Mouse (Mus musculus): Measurements from ENCODE around the gene Ccdc163. TPM values are rescaled to one million over a fixed set of nuclear protein-coding genes. Genes with fewer than 3 reads are reported as not detected.
A peak's percentile ranks its signal among the peaks of the same experiment; 100 is the strongest.

Ccdc163 gene
- total RNA-seq, 1 experiment: 21.9 TPM

DNA sequence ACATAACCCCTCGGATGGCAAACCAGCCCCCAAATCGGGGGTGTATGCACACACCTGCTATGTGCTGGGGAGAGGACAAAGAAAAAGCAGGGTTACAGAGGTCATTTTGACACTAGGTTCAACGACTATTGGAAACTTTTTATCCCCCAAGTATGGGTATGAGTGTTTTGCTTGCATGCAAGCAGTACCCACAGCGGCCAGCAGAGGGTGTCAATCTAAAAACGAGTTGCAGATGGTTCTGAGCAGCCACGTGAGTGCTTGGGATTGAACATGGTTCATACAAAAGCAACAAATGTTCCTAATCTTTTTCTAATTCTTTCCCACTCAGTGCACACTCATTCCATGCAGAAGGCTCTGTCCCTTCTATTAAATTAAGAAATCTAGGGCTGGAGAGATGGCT is 4.5 kb upstream of the Ccdc163 start:
- TF ChIP-seq ZC3H11A (IDR thresholded peaks at IDR 0.05; ENCODE audit: borderline replicate concordance, low read depth, low read length): no peak
- peaks cover 10% of the 10 kb centered on the region for H3K36me3 ChIP-seq (ENCODE audit: control insufficient read depth, insufficient read depth, low read length, poor library complexity, severe bottlenecking)
- H3K9ac ChIP-seq (ENCODE audit: insufficient read depth, low read depth, low read length, poor library complexity, severe bottlenecking): no peak overlapping the region
- peak; percentile 85 for DNase-seq (ENCODE audit: low read depth, low spot score)
- H3K27ac ChIP-seq (ENCODE audit: insufficient read depth, low read depth, low read length, poor library complexity, severe bottlenecking): no peak overlapping the region
- no peaks in the 10 kb centered on the region for H3K9me3 ChIP-seq (ENCODE audit: control insufficient read depth, insufficient read depth, low read depth, low read length)
- no peaks in the 10 kb centered on the region for H3K4me1 ChIP-seq (ENCODE audit: control insufficient read depth in 2 of 2, insufficient read depth in 2 of 2, low read length in 2 of 2, poor library complexity in 1 of 2)
- no peak overlapping the region for H3K4me3 ChIP-seq (ENCODE audit: insufficient read depth in 1 of 2, low read depth in 1 of 2, low read length in 2 of 2, poor library complexity in 1 of 2, severe bottlenecking in 1 of 2)
- in situ Hi-C loops (cut with MboI; ENCODE audit: low sequenced_read_pairs in 2 of 2, unreplicated experiment in 2 of 2): no loop called here

DNA sequence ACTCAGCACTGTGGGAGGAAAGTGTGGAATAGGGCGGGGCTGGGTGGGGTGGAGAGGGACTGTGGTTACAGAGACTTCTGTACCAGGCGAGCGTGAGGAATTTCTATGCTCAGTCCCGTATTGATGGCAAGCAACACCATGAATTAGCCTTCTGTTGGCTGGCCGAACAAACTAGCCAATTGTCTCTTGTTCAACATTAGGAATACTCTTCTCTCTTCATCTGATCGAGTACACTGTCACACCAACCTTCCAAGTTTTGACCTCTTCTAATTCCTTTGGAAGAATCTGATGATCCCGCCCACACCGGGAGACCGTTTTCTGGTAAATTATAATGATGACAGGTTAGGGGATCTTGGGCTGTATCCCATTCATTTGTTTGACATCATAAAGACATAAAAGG is 643 bp upstream of the Ccdc163 start:
- Histone ChIP-seq H3K9me3 (ENCODE audit: control insufficient read depth, insufficient read depth, low read depth, low read length) (no peaks in the 10 kb centered on the region), H3K36me3 (ENCODE audit: control insufficient read depth, insufficient read depth, low read length, poor library complexity, severe bottlenecking) (peaks cover 3% of the 10 kb centered on the region), H3K4me1 (ENCODE audit: control insufficient read depth in 2 of 2, insufficient read depth in 2 of 2, low read length in 2 of 2, poor library complexity in 1 of 2) (no peaks in the 10 kb centered on the region), H3K27ac (ENCODE audit: insufficient read depth, low read depth, low read length, poor library complexity, severe bottlenecking) (no peak overlapping the region; the same call in 1 of the 2 replicates), H3K4me3 (ENCODE audit: insufficient read depth in 1 of 2, low read depth in 1 of 2, low read length in 2 of 2, poor library complexity in 1 of 2, severe bottlenecking in 1 of 2) (peak overlapping the region; percentile 75 to 80), H3K9ac (ENCODE audit: insufficient read depth, low read depth, low read length, poor library complexity, severe bottlenecking) (peak overlapping the region; percentile 79; the same call in 1 of the 2 replicates)
- no peak for DNase-seq (ENCODE audit: low read depth, low spot score)
- no peak for TF ChIP-seq ZC3H11A (IDR thresholded peaks at IDR 0.05; ENCODE audit: borderline replicate concordance, low read depth, low read length)
- no peak for TF ChIP-seq CHD2 (IDR thresholded peaks at IDR 0.05; ENCODE audit: low read depth, low read length)
- TF ChIP-seq MAFK (IDR thresholded peaks at IDR 0.05; ENCODE audit: insufficient read depth, low read depth, low read length): no peak
- TF ChIP-seq ZNF384 (IDR thresholded peaks at IDR 0.05; ENCODE audit: low read depth, low read length): no peak
- no peak for TF ChIP-seq HCFC1 (IDR thresholded peaks at IDR 0.05; ENCODE audit: borderline replicate concordance, insufficient read depth, low read length)
- in situ Hi-C loops (cut with MboI; ENCODE audit: low sequenced_read_pairs in 2 of 2, unreplicated experiment in 2 of 2): no loop called here

GRCm38 (mm10) chr4:116708791-116709390 is 582 bp downstream of the Ccdc163 start:
- H3K4me3 ChIP-seq (ENCODE audit: insufficient read depth in 1 of 2, low read depth in 1 of 2, low read length in 2 of 2, poor library complexity in 1 of 2, severe bottlenecking in 1 of 2): peak overlapping the region; percentile 64 to 79
- no peak overlapping the region; the same call in 1 of the 2 replicates for H3K27ac ChIP-seq (ENCODE audit: insufficient read depth, low read depth, low read length, poor library complexity, severe bottlenecking)
- no peaks in the 10 kb centered on the region for H3K9me3 ChIP-seq (ENCODE audit: control insufficient read depth, insufficient read depth, low read depth, low read length)
- no peaks in the 10 kb centered on the region for H3K4me1 ChIP-seq (ENCODE audit: control insufficient read depth in 2 of 2, insufficient read depth in 2 of 2, low read length in 2 of 2, poor library complexity in 1 of 2)
- in situ Hi-C loops (cut with MboI; ENCODE audit: low sequenced_read_pairs in 2 of 2, unreplicated experiment in 2 of 2): no loop called here
- no peak for DNase-seq (ENCODE audit: low read depth, low spot score)
- TF ChIP-seq MAFK (IDR thresholded peaks at IDR 0.05; ENCODE audit: insufficient read depth, low read depth, low read length) (no peak), ZNF384 (IDR thresholded peaks at IDR 0.05; ENCODE audit: low read depth, low read length) (peak; percentile 71)
- peak overlapping the region; percentile 75 for H3K9ac ChIP-seq (ENCODE audit: insufficient read depth, low read depth, low read length, poor library complexity, severe bottlenecking)
- peaks cover 3% of the 10 kb centered on the region for H3K36me3 ChIP-seq (ENCODE audit: control insufficient read depth, insufficient read depth, low read length, poor library complexity, severe bottlenecking)

- no peak overlapping the region for H3K4me3 ChIP-seq (ENCODE audit: insufficient read depth in 1 of 2, low read depth in 1 of 2, low read length in 2 of 2, poor library complexity in 1 of 2, severe bottlenecking in 1 of 2)
- no peak for TF ChIP-seq HCFC1 (IDR thresholded peaks at IDR 0.05; ENCODE audit: borderline replicate concordance, insufficient read depth, low read length)
- no peak for TF ChIP-seq ZNF384 (IDR thresholded peaks at IDR 0.05; ENCODE audit: low read depth, low read length)
- no peak for TF ChIP-seq MAFK (IDR thresholded peaks at IDR 0.05; ENCODE audit: insufficient read depth, low read depth, low read length)
- TF ChIP-seq CHD2 (IDR thresholded peaks at IDR 0.05; ENCODE audit: low read depth, low read length): no peak
- TF ChIP-seq ZC3H11A (IDR thresholded peaks at IDR 0.05; ENCODE audit: borderline replicate concordance, low read depth, low read length): no peak
- in situ Hi-C loops (cut with MboI; ENCODE audit: low sequenced_read_pairs in 2 of 2, unreplicated experiment in 2 of 2): loop anchor here in 1 of 2 experiments (10.0 kb wide), 1 partner anchor 75 kb away; no protein-coding TSS in a partner anchor
Observed at GRCm38 (mm10) chr4:116710154-116710553, 1.8 kb downstream of the Ccdc163 start.

GRCm38 (mm10) chr4:116712536-116712935 is 4.2 kb downstream of the Ccdc163 start:
- Histone ChIP-seq H3K4me3 (ENCODE audit: insufficient read depth in 1 of 2, low read depth in 1 of 2, low read length in 2 of 2, poor library complexity in 1 of 2, severe bottlenecking in 1 of 2) (no peak overlapping the region), H3K4me1 (ENCODE audit: control insufficient read depth in 2 of 2, insufficient read depth in 2 of 2, low read length in 2 of 2, poor library complexity in 1 of 2) (no peaks in the 10 kb centered on the region), H3K9me3 (ENCODE audit: control insufficient read depth, insufficient read depth, low read depth, low read length) (no peaks in the 10 kb centered on the region), H3K27ac (ENCODE audit: insufficient read depth, low read depth, low read length, poor library complexity, severe bottlenecking) (no peak overlapping the region), H3K9ac (ENCODE audit: insufficient read depth, low read depth, low read length, poor library complexity, severe bottlenecking) (no peak overlapping the region), H3K36me3 (ENCODE audit: control insufficient read depth, insufficient read depth, low read length, poor library complexity, severe bottlenecking) (peaks cover 6% of the 10 kb centered on the region)
- in situ Hi-C loops (cut with MboI; ENCODE audit: low sequenced_read_pairs in 2 of 2, unreplicated experiment in 2 of 2): loop anchor here in 1 of 2 experiments (10.0 kb wide), 1 partner anchor 72 kb away; no protein-coding TSS in a partner anchor
- TF ChIP-seq ZNF384 (IDR thresholded peaks at IDR 0.05; ENCODE audit: low read depth, low read length): no peak
- no peak for TF ChIP-seq MAFK (IDR thresholded peaks at IDR 0.05; ENCODE audit: insufficient read depth, low read depth, low read length)
- no peak for TF ChIP-seq CHD2 (IDR thresholded peaks at IDR 0.05; ENCODE audit: low read depth, low read length)
- no peak for TF ChIP-seq ZC3H11A (IDR thresholded peaks at IDR 0.05; ENCODE audit: borderline replicate concordance, low read depth, low read length)
- TF ChIP-seq HCFC1 (IDR thresholded peaks at IDR 0.05; ENCODE audit: borderline replicate concordance, insufficient read depth, low read length): no peak
- DNase-seq (ENCODE audit: low read depth, low spot score): no peak

More at GRCm38 (mm10) chr4:116710154-116710553, 1.8 kb downstream of the Ccdc163 start:
- H3K36me3 ChIP-seq (ENCODE audit: control insufficient read depth, insufficient read depth, low read length, poor library complexity, severe bottlenecking): peaks cover 5% of the 10 kb centered on the region
- H3K9ac ChIP-seq (ENCODE audit: insufficient read depth, low read depth, low read length, poor library complexity, severe bottlenecking): no peak overlapping the region
- no peaks in the 10 kb centered on the region for H3K4me1 ChIP-seq (ENCODE audit: control insufficient read depth in 2 of 2, insufficient read depth in 2 of 2, low read length in 2 of 2, poor library complexity in 1 of 2)
- no peaks in the 10 kb centered on the region for H3K9me3 ChIP-seq (ENCODE audit: control insufficient read depth, insufficient read depth, low read depth, low read length)
- H3K27ac ChIP-seq (ENCODE audit: insufficient read depth, low read depth, low read length, poor library complexity, severe bottlenecking): no peak overlapping the region
- no peak for DNase-seq (ENCODE audit: low read depth, low spot score)

All from ES-E14 (cell line).